Mouse (Mus musculus): ENCODE measurements around the gene Cenpo.

DNA sequence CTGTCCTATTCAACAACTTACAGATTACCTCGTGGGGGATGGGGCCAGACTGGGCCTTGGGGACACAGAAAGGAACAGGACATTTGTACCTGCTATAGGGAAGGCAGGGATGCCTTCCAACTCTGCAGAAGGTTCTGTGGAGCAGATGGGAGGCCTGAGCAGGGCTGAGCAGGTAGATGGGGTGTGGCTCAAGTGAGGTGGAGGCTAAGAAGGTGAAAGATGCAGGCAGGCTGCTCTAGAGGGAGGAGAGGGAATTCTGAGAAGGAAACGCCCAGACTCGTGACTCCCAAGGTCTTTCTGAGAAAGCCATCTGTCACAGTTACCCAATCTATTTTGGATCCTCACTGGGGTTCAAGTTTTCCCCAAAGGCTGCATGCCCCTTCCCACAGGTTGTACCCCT, 67.1 kb downstream of the Cenpo start:
- TF ChIP-seq CTCF (conservative IDR thresholded peaks at IDR 0.05 in 1 of 2, IDR thresholded peaks at IDR 0.05 in 1 of 2; ENCODE audit: low read depth in 2 of 2, low read length in 2 of 2) (no peak), CHD1 (IDR thresholded peaks at IDR 0.05; ENCODE audit: low read depth, low read length) (no peak), EP300 (IDR thresholded peaks at IDR 0.05; ENCODE audit: low read length) (no peak), KAT2A (IDR thresholded peaks at IDR 0.05; ENCODE audit: insufficient replicate concordance, low read length) (no peak), POLR2A (IDR thresholded peaks at IDR 0.05; ENCODE audit: low read depth, low read length) (no peak), MAX (IDR thresholded peaks at IDR 0.05; ENCODE audit: low read length) (no peak), SIN3A (IDR thresholded peaks at IDR 0.05; ENCODE audit: low read length) (no peak), IRF4 (IDR thresholded peaks at IDR 0.05; ENCODE audit: low read depth, low read length) (no peak), RAD21 (IDR thresholded peaks at IDR 0.05; ENCODE audit: low read depth, low read length) (no peak), GABPA (IDR thresholded peaks at IDR 0.05; ENCODE audit: insufficient replicate concordance, low read depth, low read length) (no peak), POLR2AphosphoS2 (IDR thresholded peaks at IDR 0.05; ENCODE audit: low read depth, low read length) (no peak), NELFE (IDR thresholded peaks at IDR 0.05; ENCODE audit: low read depth, low read length) (no peak)

Data from CH12.LX (cell line).